Mouse (Mus musculus) small intestine, adult 2 months (tissue): ENCODE measurements around the gene Zfhx3.

Experiments
- CTCF ChIP-seq: fragments of 200-500 bp; IDR thresholded peaks from 2 replicates; pipeline ENCODE4 v1.5.1; 2012; ENCODE audit warnings: low read depth, mild to moderate bottlenecking, control low read depth, inconsistent platforms, low read length, moderate library complexity, mixed read lengths; ENCODE audit not compliant: insufficient replicate concordance, insufficient read length; ENCODE audit errors: extremely low read depth
- POLR2A ChIP-seq: fragments of 200-500 bp; IDR thresholded peaks from 2 replicates; pipeline ENCODE4 v1.6.1; 2012; ENCODE audit warnings: low read depth, mild to moderate bottlenecking, control low read depth, inconsistent platforms, low read length, moderate library complexity

DNA sequence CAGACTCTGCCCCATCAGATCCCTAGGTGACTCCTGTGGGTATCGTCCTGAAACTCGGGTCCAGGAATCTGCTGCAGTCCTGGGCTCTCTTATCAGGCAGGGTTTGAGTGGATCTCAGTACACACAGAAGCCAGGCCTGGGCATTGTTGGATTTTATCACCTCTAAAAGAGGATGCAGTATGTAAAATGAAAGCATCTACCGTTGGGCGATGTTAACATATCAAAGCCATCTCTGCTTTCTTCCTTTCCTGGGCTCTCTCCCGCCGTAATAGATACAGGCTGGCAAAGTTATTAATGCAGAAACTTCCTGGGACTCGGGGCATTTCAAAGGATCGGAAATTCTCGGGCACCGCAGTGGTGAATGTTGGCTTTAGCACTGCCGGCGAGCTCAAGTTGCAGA is 537.7 kb downstream of the Zfhx3 start:
- TF ChIP-seq CTCF, result no peak
- no peak for TF ChIP-seq POLR2A
